Mouse (Mus musculus) common myeloid progenitor, adult 5-6 weeks (primary cell): ENCODE results near the gene Tradd. TPM values are rescaled to one million over a fixed set of nuclear protein-coding genes. Genes with fewer than 3 reads are reported as not detected.

Experiments used
- total RNA-seq: library from RNA; stranded (forward); fragments of 200-1000, 187-1606 nt; gene quantifications from 2 replicates; pipeline ENCODE4 v1.2.3, GENCODE M21; 2017

Gene Tradd
- total RNA-seq, 1 experiment from 2014 or later, result 19.1 TPM

Other genes starting within 250 kb of the Tradd start
- not detected in 2 replicates for gene Ces3a, start 216.0 kb downstream of the Tradd start, total RNA-seq
- gene Ces3b, start 180.9 kb downstream of the Tradd start, total RNA-seq, result not detected in 2 replicates
- gene Ces4a, start 132.8 kb downstream of the Tradd start, total RNA-seq, result not detected in 2 replicates
- 163 and 164 TPM in 2 replicates for gene Cbfb, start 93.9 kb downstream of the Tradd start, total RNA-seq
- 15.8 and 18.0 TPM in 2 replicates for gene D230025D16Rik, start 39.5 kb downstream of the Tradd start, total RNA-seq
- 0.18 TPM in 1 of 2 replicates, not detected in the other for gene B3gnt9, start 9.5 kb downstream of the Tradd start, total RNA-seq
- 5.2 and 5.6 TPM in 2 replicates for gene Fbxl8, start within 50 bp of the Tradd start, total RNA-seq
- gene Hsf4, start 5.2 kb upstream of the Tradd start, total RNA-seq, result not detected in 2 replicates
- gene Nol3, start 11.5 kb upstream of the Tradd start, total RNA-seq, result 0.05 TPM in 1 of 2 replicates, not detected in the other
- gene 4931428F04Rik, start 25.3 kb upstream of the Tradd start, total RNA-seq, result 2.9 and 6.7 TPM in 2 replicates
- gene Exoc3l, start 31.5 kb upstream of the Tradd start, total RNA-seq, result 2.3 and 2.6 TPM in 2 replicates
- gene E2f4, start 33.1 kb upstream of the Tradd start, total RNA-seq, result 52.6 and 69.5 TPM in 2 replicates
- 2.1 and 5.1 TPM in 2 replicates for gene Elmo3, start 41.0 kb upstream of the Tradd start, total RNA-seq
- 1.2 and 4.0 TPM in 2 replicates for gene Lrrc29, start 61.7 kb upstream of the Tradd start, total RNA-seq
- gene Tmem208, start 61.7 kb upstream of the Tradd start, total RNA-seq, result 21.7 and 28.4 TPM in 2 replicates
- gene Fhod1, start 83.3 kb upstream of the Tradd start, total RNA-seq, result 4.2 and 7.3 TPM in 2 replicates
- 0.10 and 0.46 TPM in 2 replicates for gene Slc9a5, start 84.2 kb upstream of the Tradd start, total RNA-seq
- not detected in 2 replicates for gene Plekhg4, start 108.7 kb upstream of the Tradd start, total RNA-seq
- not detected in 2 replicates for gene Kctd19, start 148.9 kb upstream of the Tradd start, total RNA-seq
- 0.69 and 1.5 TPM in 2 replicates for gene Lrrc36, start 149.0 kb upstream of the Tradd start, total RNA-seq
- not detected in 2 replicates for gene Tppp3, start 206.9 kb upstream of the Tradd start, total RNA-seq
- gene Zdhhc1, start 232.3 kb upstream of the Tradd start, total RNA-seq, result 2.4 and 3.5 TPM in 2 replicates